Mouse (Mus musculus) MEL (cell line): ENCODE results near the gene Synpo2. TPM values are rescaled to one million over a fixed set of nuclear protein-coding genes. Genes with fewer than 3 reads are reported as not detected.

Source experiments
- DNase-seq: peaks from one replicate; pipeline ENCODE4 v3.0.0; 2011; ENCODE audit warnings: low read depth, low spot score
- H3K27ac ChIP-seq: 2 replicates; pipeline ENCODE4 v1.5.1; 2012; ENCODE audit warnings: low read depth, mild to moderate bottlenecking, control low read depth, low read length, moderate library complexity; ENCODE audit not compliant: control insufficient read depth
- H3K27me3 ChIP-seq, 2 experiments: fragments of 150-350 bp in 1 of 2; sonication (generic) in 1 of 2; 2 replicates each; pipeline ENCODE4 v1.6.1; 2012; ENCODE audit warnings: low read length in 2 of 2, mild to moderate bottlenecking in 2 of 2, improper control_type of control experiment in 1 of 2, moderate library complexity in 1 of 2; ENCODE audit not compliant: insufficient read depth in 2 of 2, control insufficient read depth in 1 of 2
- H3K36me3 ChIP-seq, 2 experiments: 2 replicates each; pipeline ENCODE4 v1.6.1; 2012 to 2014; ENCODE audit warnings: low read length in 2 of 2, improper control_type of control experiment in 1 of 2, inconsistent platforms in 1 of 2, mild to moderate bottlenecking in 1 of 2; ENCODE audit not compliant: insufficient read depth in 2 of 2, control insufficient read depth in 1 of 2
- H3K4me1 ChIP-seq, 2 experiments: fragments of 150-350 bp in 1 of 2; sonication (generic) in 1 of 2; 2 replicates each; pipeline ENCODE4 v1.6.1; 2012; ENCODE audit warnings: low read length in 2 of 2, improper control_type of control experiment in 1 of 2, mild to moderate bottlenecking in 1 of 2; ENCODE audit not compliant: insufficient read depth in 2 of 2, control insufficient read depth in 1 of 2
- H3K4me3 ChIP-seq, 2 experiments: fragments of 150-350 bp in 1 of 2; sonication (generic) in 1 of 2; 2 replicates each; pipeline ENCODE4 v1.5.1; 2012; ENCODE audit warnings: low read depth in 2 of 2, low read length in 2 of 2, mild to moderate bottlenecking in 2 of 2, moderate library complexity in 2 of 2, control low read depth in 1 of 2, improper control_type of control experiment in 1 of 2; ENCODE audit not compliant: control insufficient read depth in 1 of 2, insufficient read depth in 1 of 2
- H3K79me2 ChIP-seq: 2 replicates; pipeline ENCODE4 v1.6.1; 2012; ENCODE audit warnings: mild to moderate bottlenecking, low read length, moderate library complexity; ENCODE audit not compliant: control insufficient read depth, poor library complexity, insufficient read depth
- H3K9ac ChIP-seq: 2 replicates; pipeline ENCODE4 v1.6.1; 2012; ENCODE audit warnings: low read depth, mild to moderate bottlenecking, control low read depth, low read length, moderate library complexity; ENCODE audit not compliant: control insufficient read depth, poor library complexity, severe bottlenecking
- H3K9me3 ChIP-seq: fragments of 150-350 bp; sonication (generic); replicated peaks from 2 replicates; pipeline ENCODE4 v1.6.1; 2012; ENCODE audit warnings: mild to moderate bottlenecking, low read length, improper control_type of control experiment, moderate library complexity; ENCODE audit not compliant: insufficient read depth
- BHLHE40 ChIP-seq: IDR thresholded peaks from 2 replicates; pipeline ENCODE4 v1.6.1; 2012; ENCODE audit warnings: low read depth, mild to moderate bottlenecking, inconsistent platforms, low read length, improper control_type of control experiment, borderline replicate concordance
- CHD2 ChIP-seq: IDR thresholded peaks from 2 replicates; pipeline ENCODE4 v1.6.1; 2011; ENCODE audit warnings: low read length, improper control_type of control experiment
- CTCF ChIP-seq, 3 experiments: IDR thresholded peaks in 2 of 3; conservative IDR thresholded peaks in 1 of 3; 2 replicates each; pipeline ENCODE4 v1.5.1; 2011 to 2012; ENCODE audit warnings: low read length in 3 of 3, low read depth in 2 of 3, mild to moderate bottlenecking in 2 of 3, improper control_type of control experiment in 1 of 3, inconsistent platforms in 1 of 3, mixed read lengths in 1 of 3, moderate library complexity in 1 of 3; ENCODE audit not compliant: control insufficient read depth in 1 of 3, insufficient read depth in 1 of 3, poor library complexity in 1 of 3, severe bottlenecking in 1 of 3
- ELF1 ChIP-seq: IDR thresholded peaks from 2 replicates; pipeline ENCODE4 v1.6.1; 2014; ENCODE audit warnings: low read depth, mild to moderate bottlenecking, inconsistent platforms, low read length, improper control_type of control experiment, moderate library complexity
- ETS1 ChIP-seq: IDR thresholded peaks from 2 replicates; pipeline ENCODE4 v1.6.1; 2012; ENCODE audit warnings: low read depth, mild to moderate bottlenecking, inconsistent platforms, low read length, improper control_type of control experiment, moderate library complexity
- GATA1 ChIP-seq: IDR thresholded peaks from 2 replicates; pipeline ENCODE4 v1.6.1; 2011; ENCODE audit warnings: low read depth, low read length, improper control_type of control experiment
- HCFC1 ChIP-seq: IDR thresholded peaks from 2 replicates; pipeline ENCODE4 v1.6.1; 2012; ENCODE audit warnings: low read depth, mild to moderate bottlenecking, inconsistent platforms, low read length, improper control_type of control experiment, moderate library complexity
- MAFK ChIP-seq: IDR thresholded peaks from 2 replicates; pipeline ENCODE4 v1.6.1; 2011; ENCODE audit warnings: low read depth, mild to moderate bottlenecking, low read length, improper control_type of control experiment, borderline replicate concordance
- MAX ChIP-seq: IDR thresholded peaks from 2 replicates; pipeline ENCODE4 v1.6.1; 2011; ENCODE audit warnings: low read length, improper control_type of control experiment
- MAZ ChIP-seq: IDR thresholded peaks from 2 replicates; pipeline ENCODE4 v1.6.1; 2012; ENCODE audit warnings: low read depth, mild to moderate bottlenecking, inconsistent platforms, low read length, improper control_type of control experiment
- MEF2A ChIP-seq: IDR thresholded peaks from 2 replicates; pipeline ENCODE4 v1.6.1; 2014; ENCODE audit warnings: low read depth, mild to moderate bottlenecking, inconsistent platforms, low read length, improper control_type of control experiment; ENCODE audit not compliant: poor library complexity, insufficient replicate concordance, severe bottlenecking; ENCODE audit errors: extremely low read depth
- MXI1 ChIP-seq: IDR thresholded peaks from 2 replicates; pipeline ENCODE4 v1.6.1; 2011; ENCODE audit warnings: mild to moderate bottlenecking, low read depth, low read length, improper control_type of control experiment
- MYC ChIP-seq: IDR thresholded peaks from 2 replicates; pipeline ENCODE4 v1.6.1; 2011; ENCODE audit warnings: low read depth, mild to moderate bottlenecking, low read length, improper control_type of control experiment, moderate library complexity
- NELFE ChIP-seq: IDR thresholded peaks from 2 replicates; pipeline ENCODE4 v1.6.1; 2011; ENCODE audit warnings: low read depth, low read length, improper control_type of control experiment
- NRF1 ChIP-seq: IDR thresholded peaks from 2 replicates; pipeline ENCODE4 v1.6.1; 2014; ENCODE audit warnings: low read depth, mild to moderate bottlenecking, inconsistent platforms, low read length, improper control_type of control experiment, moderate library complexity; ENCODE audit not compliant: poor library complexity, insufficient read depth, severe bottlenecking
- POLR2AphosphoS2 ChIP-seq: IDR thresholded peaks from 2 replicates; pipeline ENCODE4 v1.6.1; 2011; ENCODE audit warnings: low read length, improper control_type of control experiment
- POLR2AphosphoS5 ChIP-seq: IDR thresholded peaks from 2 replicates; pipeline ENCODE4 v1.6.1; 2012; ENCODE audit warnings: low read depth, borderline replicate concordance, mild to moderate bottlenecking, inconsistent platforms, low read length, moderate library complexity, mixed read lengths
- RAD21 ChIP-seq: IDR thresholded peaks from 2 replicates; pipeline ENCODE4 v1.6.1; 2011; ENCODE audit warnings: mild to moderate bottlenecking, low read depth, low read length, improper control_type of control experiment
- RCOR1 ChIP-seq: IDR thresholded peaks from 2 replicates; pipeline ENCODE4 v1.6.1; 2012; ENCODE audit warnings: low read depth, mild to moderate bottlenecking, inconsistent platforms, low read length, improper control_type of control experiment
- SMC3 ChIP-seq: IDR thresholded peaks from 2 replicates; pipeline ENCODE4 v1.6.1; 2011; ENCODE audit warnings: low read depth, low read length, improper control_type of control experiment
- USF1 ChIP-seq: IDR thresholded peaks from 2 replicates; pipeline ENCODE4 v1.6.1; 2014; ENCODE audit warnings: low read depth, mild to moderate bottlenecking, inconsistent platforms, low read length, improper control_type of control experiment, moderate library complexity
- USF2 ChIP-seq, 2 experiments: IDR thresholded peaks; 2 replicates each; pipeline ENCODE4 v1.6.1; 2011 to 2012; ENCODE audit warnings: improper control_type of control experiment in 2 of 2, low read length in 2 of 2, borderline replicate concordance in 1 of 2, inconsistent platforms in 1 of 2, low read depth in 1 of 2, mild to moderate bottlenecking in 1 of 2; ENCODE audit not compliant: insufficient read depth in 1 of 2
- ZKSCAN1 ChIP-seq: IDR thresholded peaks from 2 replicates; pipeline ENCODE4 v1.6.1; 2012; ENCODE audit warnings: low read depth, mild to moderate bottlenecking, inconsistent platforms, low read length, improper control_type of control experiment, moderate library complexity
- ZMIZ1 ChIP-seq: IDR thresholded peaks from 2 replicates; pipeline ENCODE4 v1.6.1; 2012; ENCODE audit warnings: low read depth, mild to moderate bottlenecking, inconsistent platforms, low read length, improper control_type of control experiment, moderate library complexity
- ZNF384 ChIP-seq: IDR thresholded peaks from 2 replicates; pipeline ENCODE4 v1.6.1; 2012; ENCODE audit warnings: low read depth, mild to moderate bottlenecking, inconsistent platforms, low read length, improper control_type of control experiment
- polyA plus RNA-seq, 2 experiments: library from polyadenylated mRNA; stranded (reverse) in 1 of 2; unstranded in 1 of 2; fragments of >175 nt in 1 of 2; fragments of >200 nt in 1 of 2; gene quantifications; 2 replicates each; pipeline versions ENCODE4 v1.2.1 to v1.2.4; 2012; ENCODE audit warnings: low replicate concordance in 2 of 2, low read depth in 1 of 2; ENCODE audit not compliant: insufficient read length in 2 of 2, insufficient read depth in 1 of 2, missing spikeins in 1 of 2
- total RNA-seq: library from RNA; depleted of rRNA; stranded (reverse); fragments of 300-350 nt; gene quantifications from 2 replicates; pipeline ENCODE4 v1.2.3, GENCODE M21; 2012

Synpo2 gene
- total and polyA plus RNA-seq, 3 experiments = 0.04 TPM; not detected in 2

DNA sequence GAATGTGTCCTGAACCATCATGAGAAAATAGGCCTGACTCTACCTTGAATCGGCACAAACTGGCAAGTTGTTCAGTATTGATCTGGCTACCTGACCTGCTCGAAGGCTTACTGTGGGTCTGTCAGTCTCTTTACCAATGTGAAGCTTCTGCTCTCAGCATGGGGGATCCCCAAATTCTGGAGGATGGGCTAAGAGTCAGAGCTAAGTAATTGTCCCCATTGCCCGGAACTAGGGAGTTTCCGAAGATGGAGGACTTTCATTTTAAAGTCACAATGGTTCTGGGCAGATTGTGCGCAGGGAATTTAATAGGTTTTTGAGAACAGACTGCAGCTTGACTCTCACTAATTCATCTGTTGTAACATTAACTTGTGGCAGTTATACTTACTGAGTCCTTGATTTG is 56.9 kb downstream of the Synpo2 start:
- no peak for DNase-seq
- Histone ChIP-seq H3K9me3 (no peaks in the 10 kb centered on the region), H3K27ac (no peak overlapping the region), H3K36me3 (no peaks in the 10 kb centered on the region), H3K27me3 (0 out of 4 replicates have a peak, but pooled peaks cover 0 to 2% of the 10 kb centered on the region in 2 experiments), H3K4me3 (no peak overlapping the region), H3K79me2 (no peaks in the 10 kb centered on the region), H3K4me1 (no peaks in the 10 kb centered on the region), H3K9ac (no peak overlapping the region)
- no peak for TF ChIP-seq NELFE
- TF ChIP-seq GATA1 = no peak
- no peak for TF ChIP-seq MXI1
- TF ChIP-seq USF2 (IDR thresholded peaks at IDR 0.05; ENCODE audit: borderline replicate concordance in 1 of 2, insufficient read depth in 1 of 2, low read depth in 1 of 2, low read length in 2 of 2) = no peak
- no peak for TF ChIP-seq NRF1
- no peak for TF ChIP-seq ZMIZ1
- no peak for TF ChIP-seq MAFK
- TF ChIP-seq HCFC1 = no peak
- no peak for TF ChIP-seq POLR2AphosphoS2
- TF ChIP-seq RAD21 = no peak
- TF ChIP-seq MEF2A = no peak
- TF ChIP-seq ZNF384 = no peak
- TF ChIP-seq USF1 = no peak
- TF ChIP-seq CTCF (IDR thresholded peaks at IDR 0.05 in 2 of 3, conservative IDR thresholded peaks at IDR 0.05 in 1 of 3; ENCODE audit: control insufficient read depth in 1 of 3, insufficient read depth in 1 of 3, low read depth in 2 of 3, low read length in 3 of 3, poor library complexity in 1 of 3, severe bottlenecking in 1 of 3) = no peak
- TF ChIP-seq SMC3 = no peak
- TF ChIP-seq BHLHE40 = no peak
- TF ChIP-seq MAX = no peak
- no peak for TF ChIP-seq ZKSCAN1
- TF ChIP-seq ELF1 = no peak
- TF ChIP-seq ETS1 = no peak

DNA sequence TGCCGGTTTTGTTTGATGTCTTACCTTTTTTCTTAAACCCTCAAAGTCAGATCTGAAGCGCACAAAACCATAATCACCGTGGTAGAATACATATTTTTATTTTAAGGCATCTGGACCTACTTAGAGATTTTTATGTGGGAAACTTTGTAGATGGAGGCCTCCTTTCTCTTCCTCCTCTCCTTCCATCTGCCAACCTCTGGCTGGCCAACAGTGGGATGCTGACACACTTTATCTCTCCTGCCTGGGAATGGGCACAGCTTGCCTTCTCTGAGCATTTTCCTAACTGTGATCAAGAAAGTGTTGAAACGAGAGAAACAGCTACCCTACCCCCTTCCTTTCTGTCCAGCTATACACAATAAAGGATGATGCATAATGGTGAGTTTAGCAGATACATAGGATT is 57.5 kb downstream of the Synpo2 start:
- no peaks in the 10 kb centered on the region for H3K4me1 ChIP-seq
- H3K9ac ChIP-seq = no peak overlapping the region
- no peak for DNase-seq
- H3K79me2 ChIP-seq = no peaks in the 10 kb centered on the region
- H3K36me3 ChIP-seq = no peaks in the 10 kb centered on the region
- no peaks in the 10 kb centered on the region for H3K9me3 ChIP-seq
- no peak overlapping the region for H3K27ac ChIP-seq
- TF ChIP-seq MAFK = no peak
- no peak for TF ChIP-seq USF2 (IDR thresholded peaks at IDR 0.05; ENCODE audit: borderline replicate concordance in 1 of 2, insufficient read depth in 1 of 2, low read depth in 1 of 2, low read length in 2 of 2)
- TF ChIP-seq NRF1 = no peak
- no peak for TF ChIP-seq RCOR1
- no peak for TF ChIP-seq MAZ
- no peak for TF ChIP-seq NELFE
- TF ChIP-seq USF1 = no peak
- TF ChIP-seq MYC = no peak
- TF ChIP-seq CHD2 = no peak
- TF ChIP-seq POLR2AphosphoS5 = no peak
- H3K4me3 ChIP-seq = no peak overlapping the region
- 0 out of 4 replicates have a peak, but pooled peaks cover 0 to 2% of the 10 kb centered on the region in 2 experiments for H3K27me3 ChIP-seq
